Mouse (Mus musculus) CH12.LX (cell line): ENCODE measurements around the gene Aaed1. TPM values are rescaled to one million over a fixed set of nuclear protein-coding genes. Genes with fewer than 3 reads are reported as not detected.
"Not testable (repeated sequence)": the region's sequence is repeated elsewhere in the genome, so short reads cannot be mapped to it uniquely, and the experiment has no call there.

Experiments used
- DNase-seq: peaks from one replicate; pipeline ENCODE4 v3.0.0-alpha.2; 2013; ENCODE audit errors: extremely low read depth
- H3K27ac ChIP-seq: 2 replicates; pipeline ENCODE4 v1.5.1; 2012; ENCODE audit warnings: low read depth, mild to moderate bottlenecking, control low read depth, moderate library complexity; ENCODE audit not compliant: insufficient read depth
- H3K27me3 ChIP-seq: replicated peaks from 2 replicates; pipeline ENCODE3; 2012; ENCODE audit warnings: inconsistent platforms
- H3K36me3 ChIP-seq, 2 experiments: replicated peaks in 1 of 2; 2 replicates each; pipeline versions ENCODE3 to v1.6.1; 2012; ENCODE audit warnings: inconsistent platforms in 1 of 2, low read length in 1 of 2, mild to moderate bottlenecking in 1 of 2, mixed read lengths in 1 of 2, moderate library complexity in 1 of 2; ENCODE audit not compliant: control insufficient read depth in 1 of 2, insufficient read depth in 1 of 2
- H3K4me1 ChIP-seq, 2 experiments: 2 replicates each; pipeline ENCODE4 v1.6.1; 2012; ENCODE audit warnings: inconsistent platforms in 1 of 2, moderate library complexity in 1 of 2; ENCODE audit not compliant: insufficient read depth in 2 of 2, control insufficient read depth in 1 of 2
- H3K4me2 ChIP-seq: 2 replicates; pipeline ENCODE4 v1.6.1; 2012; ENCODE audit warnings: low read depth, mild to moderate bottlenecking, control low read depth; ENCODE audit not compliant: poor library complexity, insufficient read depth, severe bottlenecking
- H3K4me3 ChIP-seq, 3 experiments: fragments of 150-350 bp in 1 of 3; sonication (generic) in 1 of 3; replicated peaks in 1 of 3; 2 replicates each; pipeline versions ENCODE3 to v1.5.1; 2011 to 2012; ENCODE audit warnings: low read depth in 2 of 3, low read length in 2 of 3, mild to moderate bottlenecking in 2 of 3, moderate library complexity in 2 of 3, control low read depth in 1 of 3, improper control_type of control experiment in 1 of 3, inconsistent platforms in 1 of 3, mixed read lengths in 1 of 3; ENCODE audit not compliant: poor library complexity in 1 of 3
- H3K79me2 ChIP-seq: replicated peaks from 2 replicates; pipeline ENCODE4 v1.6.1; 2012; ENCODE audit warnings: mild to moderate bottlenecking, moderate library complexity; ENCODE audit not compliant: control insufficient read depth, poor library complexity, insufficient read depth, severe bottlenecking; ENCODE audit errors: extremely low read depth
- H3K9ac ChIP-seq: 2 replicates; pipeline ENCODE4 v1.6.1; 2012; ENCODE audit warnings: low read depth, mild to moderate bottlenecking, control low read depth, moderate library complexity; ENCODE audit not compliant: insufficient read depth
- H3K9me3 ChIP-seq: replicated peaks from 2 replicates; pipeline ENCODE3; 2012; ENCODE audit warnings: low read length, inconsistent platforms, mixed read lengths
- CTCF ChIP-seq, 2 experiments: IDR thresholded peaks in 1 of 2; conservative IDR thresholded peaks in 1 of 2; 2 replicates each; pipeline ENCODE4 v1.5.1; 2011 to 2012; ENCODE audit warnings: low read depth in 2 of 2, low read length in 2 of 2, improper control_type of control experiment in 1 of 2, inconsistent platforms in 1 of 2, mild to moderate bottlenecking in 1 of 2, moderate library complexity in 1 of 2
- HCFC1 ChIP-seq: IDR thresholded peaks from 2 replicates; pipeline ENCODE4 v1.6.1; 2012; ENCODE audit warnings: low read depth, mild to moderate bottlenecking, inconsistent platforms, low read length, improper control_type of control experiment
- JUND ChIP-seq: conservative IDR thresholded peaks from 2 replicates; pipeline ENCODE4 v1.6.1; 2011; ENCODE audit warnings: low read depth, low read length, improper control_type of control experiment
- MAFK ChIP-seq: IDR thresholded peaks from 2 replicates; pipeline ENCODE4 v1.6.1; 2011; ENCODE audit warnings: low read length, improper control_type of control experiment; ENCODE audit not compliant: insufficient replicate concordance
- MAZ ChIP-seq: IDR thresholded peaks from 2 replicates; pipeline ENCODE4 v1.6.1; 2012; ENCODE audit warnings: low read depth, mild to moderate bottlenecking, inconsistent platforms, low read length, improper control_type of control experiment, moderate library complexity
- MEF2A ChIP-seq: IDR thresholded peaks from 2 replicates; pipeline ENCODE4 v1.6.1; 2014; ENCODE audit warnings: low read depth, mild to moderate bottlenecking, inconsistent platforms, low read length, improper control_type of control experiment, borderline replicate concordance
- MYC ChIP-seq: IDR thresholded peaks from 2 replicates; pipeline ENCODE4 v1.6.1; 2011; ENCODE audit warnings: low read depth, mild to moderate bottlenecking, improper control_type of control experiment, low read length
- NELFE ChIP-seq: IDR thresholded peaks from 2 replicates; pipeline ENCODE4 v1.6.1; 2011; ENCODE audit warnings: low read depth, low read length, improper control_type of control experiment
- NRF1 ChIP-seq: IDR thresholded peaks from 2 replicates; pipeline ENCODE4 v1.6.1; 2014; ENCODE audit warnings: low read depth, mild to moderate bottlenecking, inconsistent platforms, low read length, improper control_type of control experiment, moderate library complexity
- PAX5 ChIP-seq: IDR thresholded peaks from 2 replicates; pipeline ENCODE4 v1.6.1; 2012; ENCODE audit warnings: low read length, inconsistent platforms, mixed read lengths
- RAD21 ChIP-seq: IDR thresholded peaks from 2 replicates; pipeline ENCODE4 v1.6.1; 2011; ENCODE audit warnings: low read depth, mild to moderate bottlenecking, low read length, improper control_type of control experiment, moderate library complexity
- SMC3 ChIP-seq: IDR thresholded peaks from 2 replicates; pipeline ENCODE4 v1.6.1; 2011; ENCODE audit warnings: low read depth, low read length, improper control_type of control experiment
- USF1 ChIP-seq: IDR thresholded peaks from 2 replicates; pipeline ENCODE4 v1.6.1; 2014; ENCODE audit warnings: low read depth, mild to moderate bottlenecking, inconsistent platforms, low read length, improper control_type of control experiment
- ZNF384 ChIP-seq: IDR thresholded peaks from 2 replicates; pipeline ENCODE4 v1.6.1; 2012; ENCODE audit warnings: low read depth, low read length, improper control_type of control experiment, inconsistent platforms
- dilution Hi-C: fragments of 300-500 bp; cut with MboI; formaldehyde crosslinking; loops from 2 replicates; pipeline ENCODE4 v1.14.3; 2020; ENCODE audit warnings: low sequenced_read_pairs; ENCODE audit not compliant: extremely low pct_unique_long_range_greater_than_20kb, extremely low pct_ligation_motif_present
- in situ Hi-C: fragments of 300-500 bp; cut with MboI; formaldehyde crosslinking; loops from 3 replicates; pipeline ENCODE4 v1.14.3; 2019; ENCODE audit warnings: low sequenced_read_pairs, low pct_ligation_motif_present, low pct_unique_long_range_greater_than_20kb, mixed read lengths
- polyA plus RNA-seq: library from polyadenylated mRNA; unstranded; fragments of >175 nt; gene quantifications from 2 replicates; pipeline ENCODE4 v1.2.1, GENCODE M21; 2012; ENCODE audit warnings: low read depth; ENCODE audit not compliant: insufficient read length
- total RNA-seq, 2 experiments: library from RNA; depleted of rRNA; stranded (reverse); fragments of 300-350 nt in 1 of 2; fragments of >200 nt in 1 of 2; gene quantifications; 2 replicates each; pipeline ENCODE4 v1.2.3; 2012 to 2014

The Aaed1 gene
- total and polyA plus RNA-seq, 3 experiments, result 8.2 to 22.1 (median 12.2) TPM

- H3K36me3 ChIP-seq, dilution Hi-C loops, H3K27ac ChIP-seq, H3K79me2 ChIP-seq, H3K4me3 ChIP-seq, H3K27me3 ChIP-seq, in situ Hi-C loops, H3K9me3 ChIP-seq, H3K4me2 ChIP-seq, H3K9ac ChIP-seq: not testable (repeated sequence)
- DNase-seq, result peak; percentile 39
- peaks cover 9 to 46% of the 10 kb centered on the region in 2 experiments; a peak in 3 of 4 replicates for H3K4me1 ChIP-seq
- TF ChIP-seq ZNF384, result peak; percentile 70
These were observed 58.3 kb downstream of the Aaed1 start for GRCm38 (mm10) chr13:64254185-64254584.

GRCm38 (mm10) chr13:64253697-64254096 lies 58.8 kb downstream of the Aaed1 start:
- dilution Hi-C loops, result no loop called here
- no peak for TF ChIP-seq SMC3
- no peak overlapping the region for H3K4me3 ChIP-seq
- in situ Hi-C loops, result no loop called here
- H3K79me2 ChIP-seq, result no peaks in the 10 kb centered on the region
- H3K9me3 ChIP-seq, result no peaks in the 10 kb centered on the region
- peak overlapping the region; percentile 11; the same call in 1 of the 2 replicates for H3K4me2 ChIP-seq
- H3K27ac ChIP-seq, result no peak overlapping the region
- H3K36me3 ChIP-seq, result peaks cover 0 to 2% of the 10 kb centered on the region in 2 experiments
- no peaks in the 10 kb centered on the region for H3K27me3 ChIP-seq
- DNase-seq, result no peak
- H3K4me1 ChIP-seq, result peaks cover 9 to 46% of the 10 kb centered on the region in 2 experiments; a peak in 3 of 4 replicates
- no peak overlapping the region; the same call in 1 of the 2 replicates for H3K9ac ChIP-seq

- no peak overlapping the region for H3K4me3 ChIP-seq
- peaks cover 9 to 56% of the 10 kb centered on the region in 2 experiments; a peak in 3 of 4 replicates for H3K4me1 ChIP-seq
- H3K27ac ChIP-seq, result no peak overlapping the region
- no peaks in the 10 kb centered on the region for H3K79me2 ChIP-seq
- in situ Hi-C loops, result no loop called here
- H3K9me3 ChIP-seq, result no peaks in the 10 kb centered on the region
- TF ChIP-seq USF1 (peak; percentile 20; the same call in 1 of the 2 replicates), NELFE (no peak)
- H3K27me3 ChIP-seq, result no peaks in the 10 kb centered on the region
- H3K9ac ChIP-seq, result no peak overlapping the region
- H3K36me3 ChIP-seq, result peaks cover 0 to 2% of the 10 kb centered on the region in 2 experiments
- dilution Hi-C loops, result no loop called here
- DNase-seq, result no peak
- no peak overlapping the region for H3K4me2 ChIP-seq
These were observed 60.4 kb downstream of the Aaed1 start for GRCm38 (mm10) chr13:64252147-64252546.

- peaks cover 9 to 67% of the 10 kb centered on the region in 2 experiments; a peak in 3 of 4 replicates for H3K4me1 ChIP-seq
- dilution Hi-C loops, result no loop called here
These were observed 62.1 kb downstream of the Aaed1 start for GRCm38 (mm10) chr13:64250363-64250762.

More at GRCm38 (mm10) chr13:64250363-64250762, 62.1 kb downstream of the Aaed1 start:
- Histone ChIP-seq H3K27ac (no peak overlapping the region), H3K4me2 (no peak overlapping the region), H3K36me3 (peaks cover 0 to 2% of the 10 kb centered on the region in 2 experiments), H3K4me3 (no peak overlapping the region), H3K9me3 (no peaks in the 10 kb centered on the region), H3K27me3 (no peaks in the 10 kb centered on the region), H3K9ac (no peak overlapping the region; the same call in 1 of the 2 replicates)
- DNase-seq, result peak; percentile 51
- TF ChIP-seq MYC, result no peak
- no peak for TF ChIP-seq HCFC1
- no peak for TF ChIP-seq MEF2A
- TF ChIP-seq MAZ, result no peak
- peak; percentile 41 for TF ChIP-seq ZNF384
- TF ChIP-seq SMC3, result peak; percentile 56
- peak; percentile 82 for TF ChIP-seq RAD21
- no peak for TF ChIP-seq MAFK
- peak; percentile 30 to 82; a peak in 2 of 4 replicates for TF ChIP-seq CTCF (conservative IDR thresholded peaks at IDR 0.05 in 1 of 2, IDR thresholded peaks at IDR 0.05 in 1 of 2; ENCODE audit: low read depth in 2 of 2, low read length in 2 of 2)
- TF ChIP-seq NRF1, result no peak
- no peak for TF ChIP-seq PAX5
- TF ChIP-seq JUND, result no peak
- TF ChIP-seq, all 38 proteins: peak for 4
- H3K79me2 ChIP-seq, result no peaks in the 10 kb centered on the region
- in situ Hi-C loops, result no loop called here
